Comparison of ENCODE assay signal across 14 mouse cellular contexts in the genomic region with DNA sequence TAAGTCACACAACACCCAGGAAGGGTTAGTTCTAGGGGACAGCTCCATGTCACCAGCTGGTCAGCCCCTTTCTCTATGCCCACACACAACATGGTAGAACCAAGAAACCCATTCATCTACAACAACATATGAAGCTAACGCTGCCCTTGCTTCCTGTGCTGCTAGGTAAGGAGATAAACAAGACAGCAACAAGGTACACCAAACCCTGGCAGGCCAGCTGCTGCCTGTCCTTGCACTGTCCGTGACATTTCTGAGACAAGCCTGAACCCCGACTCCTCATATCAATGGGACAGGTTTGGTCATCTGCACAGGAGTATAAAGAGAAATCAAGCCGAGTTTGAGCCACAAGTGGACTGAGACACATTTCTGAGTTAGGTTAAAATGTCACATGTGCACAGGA.
"Had no signal": no experiment of that assay in that cellular context is flagged by ENCODE, and none has a peak within 500 bp of the region (broad histone marks: within the 10 kb centered on the region; RNA-seq: fewer than 3 reads in every experiment).

No protein-coding gene starts in this region.

- H3K4me2 ChIP-seq: liver, embryonic 11.5 days; liver, embryonic 15.5 days; midbrain, embryonic 13.5 days; stomach, embryonic 15.5 days had no signal

- H3K4me1 ChIP-seq: limb, embryonic 10.5 days; liver, embryonic 15.5 days; midbrain, embryonic 13.5 days; stomach, embryonic 15.5 days had no signal

- H3K9me3 ChIP-seq: limb, embryonic 10.5 days; liver, embryonic 15.5 days; midbrain, embryonic 13.5 days; stomach, embryonic 15.5 days had no signal

- H3K9ac ChIP-seq: liver, embryonic 15.5 days; midbrain, embryonic 13.5 days; stomach, embryonic 15.5 days had no signal

- H3K4me3 ChIP-seq: left cerebral cortex, adult 2 months; limb, embryonic 10.5 days; liver, embryonic 15.5 days; midbrain, embryonic 13.5 days; stomach, embryonic 15.5 days had no signal

- H3K27ac ChIP-seq: limb, embryonic 10.5 days; liver, embryonic 15.5 days; stomach, embryonic 15.5 days had no signal

- ATAC-seq: lung, postnatal 0 days had no signal

- H3K27me3 ChIP-seq: liver, embryonic 15.5 days; midbrain, embryonic 13.5 days; stomach, embryonic 15.5 days had no signal

- DNase-seq: kidney, postnatal 10 days; kidney, postnatal 4 days; lung, adult 2 months; lung, postnatal 36 days; right cerebral cortex, postnatal 14 days; thymus, adult 2 months; thymus, postnatal 25 days had no signal
